Mouse (Mus musculus): ENCODE data around the gene Thoc6.

Thoc6 gene

DNA sequence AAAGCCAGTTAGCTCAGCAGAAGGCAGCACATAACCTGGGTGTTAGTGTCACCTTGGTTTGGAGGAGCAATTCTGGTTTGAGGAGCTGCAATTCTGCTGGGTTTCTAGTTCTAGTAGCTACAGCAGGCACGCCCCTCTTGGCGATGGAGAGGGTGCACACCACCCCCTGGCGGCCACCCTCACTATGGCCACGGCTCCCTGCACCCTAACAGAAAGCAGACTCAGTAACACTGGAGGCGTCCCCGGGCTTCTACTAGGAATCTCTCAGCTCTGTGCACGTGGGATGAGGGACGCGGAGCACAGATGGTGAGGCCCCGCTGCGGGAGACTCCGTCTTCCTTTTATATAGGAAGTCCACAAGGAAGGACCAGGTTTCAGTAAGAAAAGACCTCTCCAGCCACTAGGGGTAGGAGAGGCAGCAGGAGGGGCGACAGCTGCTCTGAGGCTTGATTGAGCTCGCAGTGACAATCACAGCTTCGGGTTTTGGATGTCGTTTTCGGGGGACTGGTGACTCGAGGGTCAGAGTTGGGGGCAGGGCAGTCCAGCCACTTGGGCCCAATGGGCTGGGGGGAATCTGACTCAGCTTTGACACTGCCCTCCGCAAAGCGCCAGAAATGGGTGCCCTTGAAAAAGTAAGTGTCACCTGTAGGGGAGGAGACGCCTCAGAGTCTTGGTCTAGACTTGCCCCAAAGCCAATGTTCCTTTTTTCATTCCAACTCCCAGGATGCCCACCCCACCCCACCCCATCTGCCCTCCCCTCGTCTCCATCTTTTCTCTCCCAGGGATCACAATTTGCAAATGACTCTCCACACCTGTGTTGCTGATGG, 43.3 kb downstream of the Thoc6 start:
- peak; percentile 63 for DNase-seq (ENCODE audit: low spot score)

DNA sequence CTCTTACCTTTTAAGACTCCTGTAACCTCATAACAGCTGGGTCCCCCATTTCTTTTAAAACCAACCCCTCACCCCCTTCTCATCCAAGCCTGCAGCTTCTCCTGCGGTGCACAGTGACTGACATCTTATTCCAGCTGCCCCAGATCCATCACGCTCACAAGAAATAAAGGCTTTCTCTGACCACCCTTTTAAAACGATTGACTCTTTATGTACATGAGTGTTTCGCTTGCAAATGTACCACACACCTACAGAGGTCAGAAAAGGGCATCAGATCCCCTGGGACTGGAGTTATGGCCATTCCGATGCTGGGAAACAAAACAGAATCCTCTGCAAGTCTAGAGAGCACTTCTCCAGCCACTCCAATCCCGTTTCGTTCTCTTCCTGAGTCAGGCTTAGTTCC, 45.9 kb downstream of the Thoc6 start:
- DNase-seq (ENCODE audit: low spot score): no peak

DNA sequence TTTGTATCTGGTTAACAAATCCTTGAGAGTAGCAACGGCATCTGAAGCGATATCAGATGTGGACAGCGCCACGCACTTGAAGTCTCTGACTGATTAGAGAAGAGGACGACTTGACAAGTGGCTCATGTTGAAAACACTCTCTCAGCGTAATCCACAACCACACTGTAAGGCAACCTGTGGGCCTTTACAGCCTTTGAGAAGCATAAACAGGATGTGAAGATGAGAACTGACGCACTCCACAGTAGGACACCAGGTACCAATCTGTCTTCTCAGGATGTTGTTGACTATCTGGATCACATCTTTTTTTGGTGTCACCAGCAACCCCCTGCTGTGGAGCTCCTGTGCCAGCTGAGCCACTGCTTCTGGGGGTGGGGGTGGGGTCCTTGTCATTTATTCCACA, 53.3 kb downstream of the Thoc6 start:
- no peak for DNase-seq (ENCODE audit: low spot score)

Measured in layer of hippocampus, adult 9-10 months (tissue).